Mouse (Mus musculus) frontal cortex, postnatal 36 days (tissue): ENCODE measurements around the gene Fbxo7.
"Not testable (repeated sequence)": the region's sequence is repeated elsewhere in the genome, so short reads cannot be mapped to it uniquely, and the experiment has no call there.

Experiments
- DNase-seq, 2 experiments: peaks; one replicate each; pipeline ENCODE4 v3.0.0; 2022; ENCODE audit warnings: low spot score in 2 of 2

The Fbxo7 gene

GRCm38 (mm10) chr10:86021749-86022473, at the start of gene Fbxo7:
Fbxo7 (plus strand) TSS chr10:86021972.
- DNase-seq: peak; percentile 81 to 85

- peak in 1 of 2 experiments; percentile 34 for DNase-seq
Measured at GRCm38 (mm10) chr10:85972915-85973314, 48.9 kb upstream of the Fbxo7 start.

- no peak for DNase-seq
Measured at GRCm38 (mm10) chr10:85989412-85990115, 32.2 kb upstream of the Fbxo7 start.

- no peak for DNase-seq
Measured at GRCm38 (mm10) chr10:85992412-85992811, 29.4 kb upstream of the Fbxo7 start.

- DNase-seq: no peak
Measured at GRCm38 (mm10) chr10:85993836-85994235, 27.9 kb upstream of the Fbxo7 start.

GRCm38 (mm10) chr10:85994543-85995104, 27.1 kb upstream of the Fbxo7 start:
- no peak for DNase-seq

GRCm38 (mm10) chr10:86000447-86000846, 21.3 kb upstream of the Fbxo7 start:
- DNase-seq: no peak

GRCm38 (mm10) chr10:86006455-86006854, 15.3 kb upstream of the Fbxo7 start:
- DNase-seq: no peak

GRCm38 (mm10) chr10:86009688-86010087, 12.1 kb upstream of the Fbxo7 start:
- DNase-seq: no peak

- no peak for DNase-seq
Measured at GRCm38 (mm10) chr10:86010636-86011035, 11.1 kb upstream of the Fbxo7 start.

- no peak for DNase-seq
Measured at GRCm38 (mm10) chr10:86011172-86011571, 10.6 kb upstream of the Fbxo7 start.

GRCm38 (mm10) chr10:86011781-86012180, 10.0 kb upstream of the Fbxo7 start, which contains the start of gene Bpifc:
Bpifc (minus strand) TSS chr10:86011895.
- DNase-seq: no peak

GRCm38 (mm10) chr10:86017781-86018180, 4.0 kb upstream of the Fbxo7 start:
- DNase-seq: no peak

GRCm38 (mm10) chr10:86018813-86019212, 3.0 kb upstream of the Fbxo7 start:
- no peak for DNase-seq

GRCm38 (mm10) chr10:86021408-86021748, 394 bp upstream of the Fbxo7 start:
- DNase-seq: no peak

GRCm38 (mm10) chr10:86022474-86022816, 673 bp downstream of the Fbxo7 start:
- DNase-seq: no peak

GRCm38 (mm10) chr10:86023149-86023548, 1.4 kb downstream of the Fbxo7 start:
- no peak for DNase-seq

GRCm38 (mm10) chr10:86025906-86026305, 4.1 kb downstream of the Fbxo7 start:
- no peak for DNase-seq

- DNase-seq: no peak
Measured at GRCm38 (mm10) chr10:86026354-86026753, 4.6 kb downstream of the Fbxo7 start.

- not testable (repeated sequence) for DNase-seq
Measured at GRCm38 (mm10) chr10:86026807-86027206, 5.0 kb downstream of the Fbxo7 start.

- DNase-seq: no peak
Measured at GRCm38 (mm10) chr10:86030743-86031142, 9.0 kb downstream of the Fbxo7 start.

- DNase-seq: no peak
Measured at GRCm38 (mm10) chr10:86032517-86032916, 10.7 kb downstream of the Fbxo7 start.
